Mouse (Mus musculus): ENCODE measurements around the gene Efemp1.

DNA sequence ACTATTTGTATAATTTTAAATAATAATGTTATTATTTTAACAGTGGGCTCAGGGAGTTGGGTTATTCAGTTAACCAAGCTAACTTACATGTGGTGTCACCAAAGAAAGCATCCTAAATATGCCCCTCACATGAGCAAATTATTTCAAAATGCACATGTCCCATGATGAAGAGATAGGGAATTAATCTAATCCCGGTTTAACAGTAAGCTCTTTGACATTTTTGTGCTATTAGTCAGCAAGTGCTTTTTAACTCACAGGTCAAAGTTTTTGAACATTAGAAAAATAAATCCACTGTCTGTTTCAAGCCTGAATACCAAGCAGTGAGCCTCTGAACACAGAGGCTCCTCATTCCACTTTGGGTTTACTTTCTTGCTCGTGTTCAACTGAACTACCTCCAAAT is 26.1 kb upstream of the Efemp1 start:
- TF ChIP-seq CTCF (IDR thresholded peaks at IDR 0.05; ENCODE audit: control insufficient read depth, insufficient read depth, insufficient read length) (no peak), MAX (IDR thresholded peaks at IDR 0.05) (peak; percentile 29), MYOD1 (IDR thresholded peaks at IDR 0.05; ENCODE audit: control insufficient read depth, insufficient read length, low read depth) (no peak)

Measured in C2C12 (cell line).